Mouse (Mus musculus): Measurements from ENCODE around the gene Fmnl2. TPM values are rescaled to one million over a fixed set of nuclear protein-coding genes. Genes with fewer than 3 reads are reported as not detected.

Gene Fmnl2
- polyA plus RNA-seq, 1 experiment from 2014 or later = 10.5 TPM

DNA sequence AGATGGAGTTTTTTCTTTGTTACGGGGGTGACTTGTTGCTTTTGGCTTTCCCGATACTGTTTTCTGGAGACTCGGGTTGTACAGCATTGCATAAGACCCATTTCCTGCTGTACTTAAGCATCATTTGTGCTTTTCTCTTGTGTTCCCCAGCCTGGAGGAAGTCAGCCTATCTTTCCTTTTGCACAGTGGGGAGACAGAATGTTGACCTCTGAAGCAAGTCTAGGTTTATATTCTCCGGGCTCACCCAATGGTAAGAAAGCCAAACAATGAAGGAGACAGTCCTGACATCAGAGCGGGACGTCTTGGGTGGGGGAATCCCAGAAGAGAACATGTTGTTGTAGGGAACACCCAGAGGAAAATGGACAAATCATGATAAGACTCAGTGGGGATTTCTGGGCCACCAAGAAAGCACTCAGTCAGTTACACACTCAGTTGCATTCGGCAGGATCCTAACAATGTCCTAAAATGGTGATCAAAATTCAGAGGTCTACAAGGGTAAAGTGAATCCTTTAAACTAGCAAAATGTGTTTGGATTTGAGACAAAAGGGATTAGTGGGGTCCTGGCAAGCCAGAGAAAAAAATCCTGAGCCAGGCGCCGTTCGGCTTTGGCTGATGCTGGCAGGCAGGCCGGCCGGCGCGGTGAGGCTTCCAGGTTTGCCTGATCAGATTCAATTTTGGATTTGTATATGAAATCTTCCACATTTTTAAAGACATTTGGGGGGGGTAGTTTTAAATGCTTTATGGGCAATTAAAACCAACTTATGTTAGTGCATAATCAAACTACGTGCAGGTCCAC lies 140.5 kb downstream of the Fmnl2 start:
- Histone ChIP-seq H3K9me3 (no peaks in the 10 kb centered on the region), H3K4me3 (no peak overlapping the region), H3K4me2 (no peak overlapping the region), H3K9ac (no peak overlapping the region), H3K36me3 (no peaks in the 10 kb centered on the region), H3K27me3 (no peaks in the 10 kb centered on the region), H3K27ac (replicated peaks) (no peak overlapping the region), H3K4me1 (replicated peaks) (peaks cover 7% of the 10 kb centered on the region; the same call in 1 of the 2 replicates)
- no peak for ATAC-seq (ENCODE audit: low read depth)
- 88% methylated on average over 15 of the region's 15 CpGs for WGBS

DNA sequence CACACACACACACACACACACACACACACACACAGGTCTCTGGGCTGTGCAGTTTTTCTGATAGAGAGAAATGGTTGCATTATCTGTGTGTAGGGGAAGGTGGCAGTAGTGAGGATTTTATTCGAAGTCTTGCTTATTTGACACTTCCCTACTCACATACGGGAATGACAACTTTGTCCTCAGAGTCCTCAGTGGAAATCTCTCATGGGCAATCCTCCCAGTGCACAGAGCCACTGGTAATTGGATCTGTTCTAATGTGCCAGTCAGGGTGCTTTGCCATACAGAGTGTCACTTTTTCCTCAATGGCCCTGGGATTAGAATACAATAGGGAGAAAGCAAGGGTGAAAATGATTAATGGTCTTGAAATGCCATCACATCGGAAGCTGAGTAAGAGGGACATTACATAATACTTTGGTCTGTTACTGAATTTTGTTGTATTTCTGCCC lies 141.9 kb downstream of the Fmnl2 start:
- Histone ChIP-seq H3K27ac (replicated peaks) (no peak overlapping the region), H3K27me3 (no peaks in the 10 kb centered on the region), H3K9me3 (no peaks in the 10 kb centered on the region), H3K9ac (no peak overlapping the region), H3K36me3 (no peaks in the 10 kb centered on the region), H3K4me1 (replicated peaks) (peaks cover 9% of the 10 kb centered on the region; the same call in 1 of the 2 replicates), H3K4me3 (no peak overlapping the region), H3K4me2 (no peak overlapping the region)
- ATAC-seq (ENCODE audit: low read depth) = no peak
- 48% methylated on average over 3 of the region's 3 CpGs for WGBS

GRCm38 (mm10) chr2:53000446-53000845 lies 142.8 kb downstream of the Fmnl2 start:
- Histone ChIP-seq H3K36me3 (no peaks in the 10 kb centered on the region), H3K27me3 (no peaks in the 10 kb centered on the region), H3K9ac (no peak overlapping the region), H3K4me3 (no peak overlapping the region), H3K27ac (replicated peaks) (no peak overlapping the region), H3K4me1 (replicated peaks) (peaks cover 14% of the 10 kb centered on the region; the same call in 1 of the 2 replicates), H3K4me2 (no peak overlapping the region), H3K9me3 (no peaks in the 10 kb centered on the region)
- WGBS = 93% methylated on average over 3 of the region's 3 CpGs
- ATAC-seq (ENCODE audit: low read depth) = no peak

DNA sequence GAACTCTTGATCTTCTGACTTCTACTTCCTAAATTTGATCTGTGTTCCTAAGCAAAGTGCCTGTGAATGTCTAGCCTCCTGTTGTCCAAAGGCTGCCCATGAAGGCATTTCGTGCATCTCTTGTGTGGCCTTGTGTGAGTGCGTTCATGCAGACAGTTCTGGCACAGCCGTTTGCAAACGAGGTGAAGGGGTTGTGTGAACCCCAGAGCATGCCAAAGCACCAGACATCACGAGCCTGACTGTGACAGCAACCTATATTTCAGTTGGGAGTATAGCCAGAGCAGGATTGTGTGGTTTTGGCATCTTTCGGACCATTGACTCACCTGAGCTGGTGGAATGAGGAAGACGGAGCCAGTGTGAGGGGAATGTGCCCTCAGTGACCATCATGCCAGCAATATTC lies 148.5 kb downstream of the Fmnl2 start:
- H3K9ac ChIP-seq = no peak overlapping the region
- WGBS = 71% methylated on average over 7 of the region's 7 CpGs
- no peak overlapping the region for H3K27ac ChIP-seq (replicated peaks)
- H3K9me3 ChIP-seq = no peaks in the 10 kb centered on the region
- no peaks in the 10 kb centered on the region for H3K27me3 ChIP-seq
- H3K4me2 ChIP-seq = no peak overlapping the region
- no peak overlapping the region for H3K4me3 ChIP-seq
- ATAC-seq (ENCODE audit: low read depth) = no peak
- H3K36me3 ChIP-seq = no peaks in the 10 kb centered on the region
- peaks cover 50% of the 10 kb centered on the region for H3K4me1 ChIP-seq (replicated peaks)

GRCm38 (mm10) chr2:53007142-53007541 lies 149.5 kb downstream of the Fmnl2 start:
- H3K4me3 ChIP-seq = no peak overlapping the region

GRCm38 (mm10) chr2:53013051-53013450 lies 155.4 kb downstream of the Fmnl2 start:
- no peak for ATAC-seq (ENCODE audit: low read depth)
- 80% methylated on average over 2 of the region's 2 CpGs for WGBS

More at GRCm38 (mm10) chr2:53007142-53007541, 149.5 kb downstream of the Fmnl2 start:
- Histone ChIP-seq H3K36me3 (no peaks in the 10 kb centered on the region), H3K27ac (replicated peaks) (no peak overlapping the region; the same call in 1 of the 2 replicates), H3K4me2 (no peak overlapping the region), H3K27me3 (no peaks in the 10 kb centered on the region), H3K9ac (no peak overlapping the region), H3K9me3 (no peaks in the 10 kb centered on the region), H3K4me1 (replicated peaks) (peaks cover 59% of the 10 kb centered on the region)
- ATAC-seq (ENCODE audit: low read depth) = no peak; the same call in 1 of the 2 replicates
- WGBS = 14% methylated on average over 5 of the region's 5 CpGs

GRCm38 (mm10) chr2:53014451-53014850 lies 156.8 kb downstream of the Fmnl2 start:
- ATAC-seq (ENCODE audit: low read depth) = no peak
- H3K9ac ChIP-seq = no peak overlapping the region
- no peaks in the 10 kb centered on the region for H3K9me3 ChIP-seq
- 0 out of 2 replicates have a peak, but pooled peaks cover 8% of the 10 kb centered on the region for H3K36me3 ChIP-seq
- no peak overlapping the region for H3K4me2 ChIP-seq
- no peaks in the 10 kb centered on the region for H3K27me3 ChIP-seq
- WGBS = 77% methylated on average over 5 of the region's 5 CpGs
- H3K4me1 ChIP-seq (replicated peaks) = peaks cover 39% of the 10 kb centered on the region
- no peak overlapping the region for H3K4me3 ChIP-seq
- H3K27ac ChIP-seq (replicated peaks) = no peak overlapping the region

More at GRCm38 (mm10) chr2:53013051-53013450, 155.4 kb downstream of the Fmnl2 start:
- H3K4me2 ChIP-seq = no peak overlapping the region
- H3K9ac ChIP-seq = no peak overlapping the region
- 0 out of 2 replicates have a peak, but pooled peaks cover 8% of the 10 kb centered on the region for H3K36me3 ChIP-seq
- no peak overlapping the region for H3K27ac ChIP-seq (replicated peaks)
- H3K4me1 ChIP-seq (replicated peaks) = peaks cover 49% of the 10 kb centered on the region
- H3K4me3 ChIP-seq = no peak overlapping the region
- H3K9me3 ChIP-seq = no peaks in the 10 kb centered on the region
- no peaks in the 10 kb centered on the region for H3K27me3 ChIP-seq

- H3K4me2 ChIP-seq = no peak overlapping the region
- H3K4me1 ChIP-seq (replicated peaks) = no peaks in the 10 kb centered on the region
- no peaks in the 10 kb centered on the region for H3K27me3 ChIP-seq
- no peak overlapping the region for H3K9ac ChIP-seq
- no peak overlapping the region for H3K27ac ChIP-seq (replicated peaks)
- H3K4me3 ChIP-seq = no peak overlapping the region
- WGBS = 92% methylated on average over 3 of the region's 3 CpGs
- no peaks in the 10 kb centered on the region for H3K9me3 ChIP-seq
- no peak for ATAC-seq (ENCODE audit: low read depth)
- no peaks in the 10 kb centered on the region for H3K36me3 ChIP-seq
These were observed 165.3 kb downstream of the Fmnl2 start for GRCm38 (mm10) chr2:53022982-53023381.

- no peak overlapping the region for H3K27ac ChIP-seq (replicated peaks)
- peaks cover 14% of the 10 kb centered on the region for H3K4me1 ChIP-seq (replicated peaks)
- no peaks in the 10 kb centered on the region for H3K36me3 ChIP-seq
- 83% methylated on average over 5 of the region's 5 CpGs for WGBS
- H3K9me3 ChIP-seq = no peaks in the 10 kb centered on the region
- no peak overlapping the region for H3K4me2 ChIP-seq
- no peak overlapping the region for H3K9ac ChIP-seq
- ATAC-seq (ENCODE audit: low read depth) = no peak
- H3K4me3 ChIP-seq = no peak overlapping the region
- no peaks in the 10 kb centered on the region for H3K27me3 ChIP-seq
These were observed 168.6 kb downstream of the Fmnl2 start for GRCm38 (mm10) chr2:53026056-53026769.

DNA sequence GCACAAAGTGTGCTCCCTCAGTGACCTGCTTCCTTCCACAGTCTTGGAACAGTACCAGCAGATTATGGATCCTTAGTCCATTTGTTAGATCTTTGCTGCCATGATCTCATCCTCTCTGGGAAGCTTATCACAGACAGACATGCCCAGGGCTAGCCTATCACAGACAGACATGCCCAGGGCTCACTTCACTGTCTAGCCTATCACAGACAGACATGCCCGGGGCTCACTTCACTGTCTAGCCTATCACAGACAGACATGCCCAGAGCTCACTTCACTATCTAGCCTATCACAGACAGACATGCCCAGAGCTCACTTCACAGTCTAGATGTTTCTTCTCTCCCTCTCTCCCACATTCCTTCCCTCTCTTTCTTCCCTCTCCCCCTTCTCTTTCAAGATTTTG lies 171.2 kb downstream of the Fmnl2 start:
- Histone ChIP-seq H3K9me3 (no peaks in the 10 kb centered on the region), H3K36me3 (no peaks in the 10 kb centered on the region), H3K9ac (no peak overlapping the region), H3K4me3 (no peak overlapping the region), H3K4me1 (replicated peaks) (peaks cover 14% of the 10 kb centered on the region), H3K27ac (replicated peaks) (no peak overlapping the region), H3K4me2 (no peak overlapping the region), H3K27me3 (no peaks in the 10 kb centered on the region)
- no peak for ATAC-seq (ENCODE audit: low read depth)
- WGBS = 88% methylated on average over 1 of the region's 1 CpGs

DNA sequence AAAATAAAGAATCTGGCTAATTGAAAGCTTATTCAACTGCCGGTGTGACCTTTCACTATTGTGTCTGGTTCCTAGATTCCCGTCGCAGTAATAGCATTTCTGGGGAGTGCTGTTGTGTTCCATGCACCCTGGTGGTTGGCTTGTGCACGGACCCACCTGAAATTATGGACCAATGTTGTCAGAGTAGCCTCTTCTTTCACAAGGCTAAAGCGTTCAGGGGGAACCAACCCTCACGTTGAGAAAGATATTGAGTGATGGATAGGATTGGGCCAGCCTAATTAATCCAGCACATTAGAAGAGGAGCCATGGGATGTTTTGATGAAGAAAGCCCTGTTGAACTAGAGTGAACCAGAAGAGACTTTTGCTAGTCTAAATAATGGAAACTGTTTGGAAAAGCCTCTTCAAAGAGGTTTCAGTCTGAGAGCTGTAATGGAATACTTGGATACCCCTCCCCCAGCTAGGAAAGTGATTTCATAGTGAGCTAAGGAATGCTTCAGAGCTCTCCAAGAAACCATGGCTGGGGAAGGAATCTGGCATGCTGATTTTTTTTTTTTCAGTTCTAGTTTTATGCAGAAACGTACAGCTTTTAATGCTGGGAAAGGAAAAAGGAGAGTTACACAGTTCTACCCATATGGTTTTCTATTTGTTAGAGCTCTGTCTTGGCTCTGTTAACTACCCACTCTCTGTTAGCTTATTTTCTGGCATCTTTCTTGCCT lies 172.2 kb downstream of the Fmnl2 start:
- Histone ChIP-seq H3K27me3 (no peaks in the 10 kb centered on the region), H3K9ac (no peak overlapping the region), H3K4me1 (replicated peaks) (peaks cover 14% of the 10 kb centered on the region), H3K4me2 (no peak overlapping the region), H3K9me3 (no peaks in the 10 kb centered on the region), H3K36me3 (no peaks in the 10 kb centered on the region), H3K4me3 (no peak overlapping the region), H3K27ac (replicated peaks) (peak overlapping the region; percentile 71)
- 60% methylated on average over 7 of the region's 7 CpGs for WGBS
- ATAC-seq (ENCODE audit: low read depth) = 0 out of 2 replicates have a peak, but pooled peaks have one; percentile 24

GRCm38 (mm10) chr2:53030432-53030826 lies 172.8 kb downstream of the Fmnl2 start:
- Histone ChIP-seq H3K9me3 (no peaks in the 10 kb centered on the region), H3K27ac (replicated peaks) (peak overlapping the region; percentile 71), H3K36me3 (no peaks in the 10 kb centered on the region), H3K4me2 (no peak overlapping the region), H3K4me1 (replicated peaks) (peaks cover 14% of the 10 kb centered on the region), H3K9ac (no peak overlapping the region), H3K27me3 (no peaks in the 10 kb centered on the region), H3K4me3 (no peak overlapping the region)
- no peak for ATAC-seq (ENCODE audit: low read depth)
- 82% methylated on average over 5 of the region's 5 CpGs for WGBS
